18 mouse cellular contexts compared by ENCODE assay signal in genomic region chr3:116773836-116774235, GRCm38 (mm10). TPM values are rescaled to one million over a fixed set of nuclear protein-coding genes. Genes with fewer than 3 reads are reported as not detected.
DNase-seq lines count a peak whose midpoint lies in the region; ATAC-seq and TF ChIP-seq lines count a peak whose summit lies in the region.
"Had no signal": no experiment of that assay in that cellular context is flagged by ENCODE, and none has a peak within 500 bp of the region (broad histone marks: within the 10 kb centered on the region; RNA-seq: fewer than 3 reads in every experiment).

No protein-coding gene starts in this region.

- no peak overlapping the region for H3K4me3 ChIP-seq in stomach, embryonic 14.5 days (ENCODE audit: low read depth, low read length)
- H3K4me3 ChIP-seq in stomach, postnatal 0 days (ENCODE audit: low read depth, low read length): no peak overlapping the region
- peak overlapping the region; percentile 18 to 50; a peak in 3 of 4 replicates for H3K4me3 ChIP-seq in ES-E14 (ENCODE audit: insufficient read depth in 1 of 2, low read depth in 1 of 2, low read length in 2 of 2, poor library complexity in 1 of 2, severe bottlenecking in 1 of 2)
- no peak overlapping the region for H3K4me3 ChIP-seq in midbrain, embryonic 10.5 days
- H3K4me3 ChIP-seq: embryonic facial prominence, embryonic 10.5 days; forebrain, embryonic 13.5 days; gastrocnemius, adult 2 months; hindbrain, embryonic 15.5 days had no signal

- in situ Hi-C loops in ES-E14 (cut with MboI; ENCODE audit: low sequenced_read_pairs in 2 of 2, unreplicated experiment in 2 of 2): no loop called here

- no peak for TF ChIP-seq CTCF in stomach, postnatal 0 days (IDR thresholded peaks at IDR 0.05; ENCODE audit: low read depth)

- no peaks in the 10 kb centered on the region for H3K4me1 ChIP-seq in stomach, embryonic 14.5 days (ENCODE audit: control insufficient read depth, insufficient read depth, low read length)
- no peaks in the 10 kb centered on the region for H3K4me1 ChIP-seq in stomach, postnatal 0 days (replicated peaks; ENCODE audit: control insufficient read depth, insufficient read depth)
- peaks cover 0 to 2% of the 10 kb centered on the region in 2 experiments; a peak in 2 of 4 replicates for H3K4me1 ChIP-seq in ES-E14 (ENCODE audit: control insufficient read depth in 2 of 2, insufficient read depth in 2 of 2, low read length in 2 of 2, poor library complexity in 1 of 2)
- no peaks in the 10 kb centered on the region for H3K4me1 ChIP-seq in midbrain, embryonic 10.5 days
- H3K4me1 ChIP-seq: embryonic facial prominence, embryonic 10.5 days; forebrain, embryonic 13.5 days; hindbrain, embryonic 15.5 days had no signal

- H3K36me3 ChIP-seq in stomach, embryonic 14.5 days (ENCODE audit: control insufficient read depth, insufficient read depth, low read length): peaks cover 36% of the 10 kb centered on the region
- H3K36me3 ChIP-seq in stomach, postnatal 0 days (ENCODE audit: control insufficient read depth, insufficient read depth, low read length): peaks cover 24% of the 10 kb centered on the region; the same call in 1 of the 2 replicates
- peaks cover 2% of the 10 kb centered on the region; the same call in 1 of the 2 replicates for H3K36me3 ChIP-seq in ES-E14 (ENCODE audit: control insufficient read depth, insufficient read depth, low read length, poor library complexity, severe bottlenecking)
- H3K36me3 ChIP-seq in midbrain, embryonic 10.5 days: peaks cover 48% of the 10 kb centered on the region

- ATAC-seq in stomach, embryonic 14.5 days (ENCODE audit: insufficient number of reproducible peaks, insufficient read depth, low FRiP score, low read depth): 0 out of 2 replicates have a peak, but pooled peaks have one; percentile 14
- no peak for ATAC-seq in stomach, postnatal 0 days (ENCODE audit: low FRiP score, low TSS enrichment)
- ATAC-seq: activated CD4-positive, CD25-positive, alpha-beta regulatory T cell, adult 4 months; forebrain, embryonic 13.5 days; forebrain, postnatal 0 days; intestine, postnatal 0 days had no signal

- no peaks in the 10 kb centered on the region for H3K27me3 ChIP-seq in stomach, embryonic 14.5 days (ENCODE audit: control insufficient read depth, insufficient read depth, low read length)
- no peaks in the 10 kb centered on the region for H3K27me3 ChIP-seq in stomach, postnatal 0 days (ENCODE audit: control insufficient read depth, insufficient read depth, low read length)
- H3K27me3 ChIP-seq in midbrain, embryonic 10.5 days (ENCODE audit: low read depth, poor library complexity, severe bottlenecking): no peaks in the 10 kb centered on the region
- H3K27me3 ChIP-seq: forebrain, embryonic 13.5 days; hindbrain, embryonic 15.5 days had no signal

- no peak overlapping the region for H3K27ac ChIP-seq in stomach, embryonic 14.5 days (ENCODE audit: low read length)
- no peak overlapping the region for H3K27ac ChIP-seq in stomach, postnatal 0 days (replicated peaks)
- H3K27ac ChIP-seq in ES-E14 (ENCODE audit: insufficient read depth, low read depth, low read length, poor library complexity, severe bottlenecking): no peak overlapping the region
- H3K27ac ChIP-seq in midbrain, embryonic 10.5 days (replicated peaks): no peak overlapping the region
- H3K27ac ChIP-seq: embryonic facial prominence, embryonic 10.5 days; forebrain, embryonic 13.5 days; gastrocnemius, adult 2 months; hindbrain, embryonic 15.5 days had no signal

- H3K9ac ChIP-seq in stomach, embryonic 14.5 days (replicated peaks; ENCODE audit: low read depth, low read length): no peak overlapping the region
- H3K9ac ChIP-seq in stomach, postnatal 0 days (ENCODE audit: low read length): no peak overlapping the region
- H3K9ac ChIP-seq in ES-E14 (ENCODE audit: insufficient read depth, low read depth, low read length, poor library complexity, severe bottlenecking): peak overlapping the region; percentile 18; the same call in 1 of the 2 replicates
- H3K9ac ChIP-seq: forebrain, embryonic 13.5 days; forebrain, postnatal 0 days; hindbrain, embryonic 15.5 days had no signal

- TF ChIP-seq EP300 in stomach, postnatal 0 days (optimal IDR thresholded peaks at IDR 0.05): no peak

- DNase-seq in stomach, postnatal 0 days (ENCODE audit: low spot score): no peak
- DNase-seq in ES-E14 (ENCODE audit: low read depth, low spot score): no peak
- DNase-seq in brain, adult 2 months (ENCODE audit: low read depth, low spot score): peak; percentile 15
- DNase-seq in kidney, postnatal 36 days: no peak
- no peak for DNase-seq in midbrain, embryonic 10.5 days (ENCODE audit: low spot score)
- DNase-seq: adrenal gland, postnatal 14 days; cerebellum, adult 2 months; cerebellum, postnatal 10 days; forebrain, postnatal 0 days; gastrocnemius, adult 2 months; gastrocnemius, postnatal 25 days; heart, postnatal 14 days had no signal

- WGBS in stomach, embryonic 14.5 days: 86% methylated on average over 12 of the region's 12 CpGs
- 81% methylated on average over 12 of the region's 12 CpGs for WGBS in stomach, postnatal 0 days
- WGBS in midbrain, embryonic 10.5 days: 88% methylated on average over 12 of the region's 12 CpGs

- no peaks in the 10 kb centered on the region for H3K9me3 ChIP-seq in stomach, embryonic 14.5 days (ENCODE audit: control insufficient read depth, low read depth, low read length)
- H3K9me3 ChIP-seq in stomach, postnatal 0 days (ENCODE audit: control insufficient read depth, low read length): no peaks in the 10 kb centered on the region
- no peaks in the 10 kb centered on the region for H3K9me3 ChIP-seq in ES-E14 (ENCODE audit: control insufficient read depth, insufficient read depth, low read depth, low read length)
- H3K9me3 ChIP-seq in midbrain, embryonic 10.5 days (replicated peaks): no peaks in the 10 kb centered on the region
- H3K9me3 ChIP-seq: embryonic facial prominence, embryonic 10.5 days; forebrain, embryonic 13.5 days; hindbrain, embryonic 15.5 days had no signal

- H3K4me2 ChIP-seq in stomach, embryonic 14.5 days (replicated peaks; ENCODE audit: low read depth, low read length): no peak overlapping the region
- no peak overlapping the region for H3K4me2 ChIP-seq in stomach, postnatal 0 days (replicated peaks; ENCODE audit: low read depth)
- H3K4me2 ChIP-seq: forebrain, embryonic 13.5 days; hindbrain, embryonic 15.5 days had no signal

TF ChIP-seq in ES-E14, 5 proteins besides CTCF, POLR2A, EP300 and RAD21:
- TF ChIP-seq HCFC1 (IDR thresholded peaks at IDR 0.05; ENCODE audit: borderline replicate concordance, insufficient read depth, low read length) (0 out of 2 replicates have a peak, but pooled peaks have one; percentile 21), ZNF384 (IDR thresholded peaks at IDR 0.05; ENCODE audit: low read depth, low read length) (no peak)

RNA-seq across cellular contexts. Expression of gene Agl, which starts 34.1 kb away (rescaled TPM):
- polyA plus RNA-seq in stomach, embryonic 14.5 days (2014; fragmentation: Nextera tagmentation; extraction: Ambion mirVana): 18.8 and 19.6 TPM in 2 replicates
- 8.9 and 9.1 TPM in 2 replicates for polyA plus RNA-seq in stomach, postnatal 0 days (2015; fragmentation: Nextera tagmentation; extraction: Ambion mirVana)
- 5.6 and 5.7 TPM in 2 replicates for total RNA-seq in ES-E14 (2012; rRNA removed)
- 9.0 and 12.0 TPM in 2 replicates for polyA plus RNA-seq in midbrain, embryonic 10.5 days (2016; fragmentation: Nextera tagmentation; extraction: Ambion mirVana)

Comparison
In these comparisons a context has a peak if more than half of its experiments do, and no peak if none do; other contexts are left out.
1. H3K4me3 ChIP-seq: peak in ES-E14 (2 of 2); none in stomach, embryonic 14.5 days (single experiment), stomach, postnatal 0 days (single experiment) and midbrain, embryonic 10.5 days (single experiment).